8 mouse cellular contexts compared by ENCODE assay signal in the genomic region with DNA sequence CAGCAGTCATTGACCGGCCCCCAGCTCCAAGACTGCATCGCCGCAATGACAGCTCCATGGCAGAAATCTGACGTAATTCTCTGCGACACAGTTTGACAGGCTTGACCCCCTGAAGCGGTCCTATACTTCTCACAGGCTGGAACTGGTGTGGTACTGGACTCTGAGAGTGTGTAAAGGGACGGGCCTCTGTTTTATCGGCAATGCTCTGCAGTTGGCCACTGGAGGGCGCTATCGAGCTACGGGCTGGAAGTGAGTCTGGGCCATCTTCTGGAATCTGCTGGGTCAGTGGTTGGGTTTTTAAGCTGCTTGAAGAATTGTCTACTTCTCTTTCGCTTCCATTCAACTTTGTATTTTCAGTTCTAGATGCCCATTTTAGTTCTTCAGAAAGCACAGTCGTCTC. TPM values are rescaled to one million over a fixed set of nuclear protein-coding genes. Genes with fewer than 3 reads are reported as not detected.
A peak's percentile ranks its signal among the peaks of the same experiment; 100 is the strongest.
DNase-seq lines count a peak whose midpoint lies in the region; ATAC-seq and TF ChIP-seq lines count a peak whose summit lies in the region.

No protein-coding gene starts in this region.

- H3K4me1 ChIP-seq in heart, adult 2 months (ENCODE audit: control insufficient read depth, insufficient read depth, low read length), result no peaks in the 10 kb centered on the region
- H3K4me1 ChIP-seq in kidney, postnatal 0 days (replicated peaks; ENCODE audit: insufficient read depth, low read length), result no peaks in the 10 kb centered on the region
- H3K4me1 ChIP-seq in liver, embryonic 13.5 days (replicated peaks), result peaks cover 2% of the 10 kb centered on the region; the same call in 1 of the 2 replicates

- no peak overlapping the region for H3K4me2 ChIP-seq in kidney, postnatal 0 days (ENCODE audit: low read length)
- H3K4me2 ChIP-seq in liver, embryonic 13.5 days, result no peak overlapping the region

- TF ChIP-seq CTCF in heart, adult 2 months (IDR thresholded peaks at IDR 0.05), result peak; percentile 98
- peak; percentile 100 for TF ChIP-seq CTCF in kidney, postnatal 0 days (IDR thresholded peaks at IDR 0.05; ENCODE audit: low read depth)

- no peaks in the 10 kb centered on the region for H3K9me3 ChIP-seq in kidney, postnatal 0 days (replicated peaks; ENCODE audit: low read length)
- H3K9me3 ChIP-seq in liver, embryonic 13.5 days (replicated peaks), result no peaks in the 10 kb centered on the region

- no peaks in the 10 kb centered on the region for H3K79me2 ChIP-seq in heart, adult 2 months (replicated peaks; ENCODE audit: control insufficient read depth, insufficient read depth, low read length)

- no peak overlapping the region for H3K27ac ChIP-seq in heart, adult 2 months
- H3K27ac ChIP-seq in kidney, postnatal 0 days, result no peak overlapping the region
- H3K27ac ChIP-seq in liver, embryonic 13.5 days, result no peak overlapping the region

- H3K9ac ChIP-seq in heart, adult 2 months (ENCODE audit: low read depth, low read length), result no peak overlapping the region
- H3K9ac ChIP-seq in kidney, postnatal 0 days (ENCODE audit: low read depth, low read length), result no peak overlapping the region
- no peak overlapping the region for H3K9ac ChIP-seq in liver, embryonic 13.5 days

- 13% methylated on average over 13 of the region's 13 CpGs for WGBS in heart, adult 2 months
- 13% methylated on average over 13 of the region's 13 CpGs for WGBS in kidney, postnatal 0 days
- 14% methylated on average over 13 of the region's 13 CpGs for WGBS in liver, embryonic 13.5 days (ENCODE audit: insufficient replicate concordance)

- TF ChIP-seq POLR2A in heart, adult 2 months (IDR thresholded peaks at IDR 0.05; ENCODE audit: insufficient read depth, low read depth, low read length), result no peak

- peak; percentile 86 for DNase-seq in CD4-positive, CD25-positive, alpha-beta regulatory T cell, adult 2 months (ENCODE audit: low read depth, low spot score)
- DNase-seq in adrenal gland, postnatal 10 days, result peak; percentile 93
- peak; percentile 75 for DNase-seq in embryo, embryonic 11.5 days (ENCODE audit: low read depth, low spot score)
- DNase-seq in heart, adult 2 months, result peak; percentile 72 to 87
- DNase-seq in kidney, postnatal 0 days (ENCODE audit: low spot score), result peak; percentile 91
- DNase-seq in liver, embryonic 13.5 days, result peak; percentile 59
- peak; percentile 84 for DNase-seq in ovary, postnatal 36 days (ENCODE audit: low spot score)
- peak; percentile 76 for DNase-seq in thymus, postnatal 0 days (ENCODE audit: low spot score)

- peak; percentile 84 for ATAC-seq in kidney, postnatal 0 days (replicated peaks; ENCODE audit: low FRiP score, low read depth)
- ATAC-seq in liver, embryonic 13.5 days (ENCODE audit: low read depth), result 0 out of 2 replicates have a peak, but pooled peaks have one; percentile 36

- H3K27me3 ChIP-seq in heart, adult 2 months (ENCODE audit: control insufficient read depth, insufficient read depth, low read length), result peaks cover 4% of the 10 kb centered on the region; the same call in 1 of the 2 replicates
- H3K27me3 ChIP-seq in kidney, postnatal 0 days (ENCODE audit: insufficient read depth, low read length), result no peaks in the 10 kb centered on the region
- 0 out of 2 replicates have a peak, but pooled peaks cover 2% of the 10 kb centered on the region for H3K27me3 ChIP-seq in liver, embryonic 13.5 days

- H3K4me3 ChIP-seq in heart, adult 2 months, result no peak overlapping the region
- no peak overlapping the region for H3K4me3 ChIP-seq in kidney, postnatal 0 days (replicated peaks; ENCODE audit: low read depth, low read length)
- no peak overlapping the region for H3K4me3 ChIP-seq in liver, embryonic 13.5 days (replicated peaks)

- intact Hi-C loops in heart, adult 2 months (cut with DNase I), result loop anchor here (1.0 to 5.0 kb wide), 4 partner anchors 101 to 301 kb away; no protein-coding TSS in a partner anchor

- TF ChIP-seq EP300 in heart, adult 2 months (IDR thresholded peaks at IDR 0.05; ENCODE audit: insufficient read depth, low read depth, low read length), result peak; percentile 68; the same call in 1 of the 2 replicates

- no peaks in the 10 kb centered on the region for H3K36me3 ChIP-seq in heart, adult 2 months (ENCODE audit: control insufficient read depth, insufficient read depth, low read length)
- no peaks in the 10 kb centered on the region for H3K36me3 ChIP-seq in kidney, postnatal 0 days (ENCODE audit: insufficient read depth, low read length)
- H3K36me3 ChIP-seq in liver, embryonic 13.5 days, result no peaks in the 10 kb centered on the region

RNA-seq across cellular contexts. Expression of gene Gkap1, which starts 12.3 kb away (rescaled TPM):
- total RNA-seq in adrenal gland, postnatal 10 days (2021), result 10 to 100 TPM; 41.0 to 42.1 TPM
- total RNA-seq in heart, adult 2 months (2021), result 10 to 100 TPM; 21.8 to 28.3 TPM
- 4.7 and 7.1 TPM in 2 replicates for polyA plus RNA-seq in heart, adult 2 months (2012; rRNA removed)
- polyA plus RNA-seq in kidney, postnatal 0 days (2015; fragmentation: Nextera tagmentation; extraction: Ambion mirVana), result 43.7 and 54.2 TPM in 2 replicates
- 4.6 and 6.0 TPM in 2 replicates for polyA plus RNA-seq in liver, embryonic 13.5 days (2015; fragmentation: Nextera tagmentation; extraction: Ambion mirVana)
- polyA plus RNA-seq in thymus, postnatal 0 days (2015; fragmentation: Nextera tagmentation; extraction: Ambion mirVana), result 8.7 and 9.4 TPM in 2 replicates
